Mouse (Mus musculus): ENCODE measurements around the gene Mrrf. TPM values are rescaled to one million over a fixed set of nuclear protein-coding genes. Genes with fewer than 3 reads are reported as not detected.

Mrrf gene
- total RNA-seq, 2 experiments from 2014 or later = 18.0 to 18.1 TPM

- DNase-seq (ENCODE audit: low spot score in 2 of 2) = no peak
- intact Hi-C loops (cut with DNase I) = no loop called here
Measured at GRCm38 (mm10) chr2:36220891-36221290, 84.7 kb downstream of the Mrrf start.

- intact Hi-C loops (cut with DNase I) = no loop called here
Measured at GRCm38 (mm10) chr2:36222168-36222848, 86.1 kb downstream of the Mrrf start.

GRCm38 (mm10) chr2:36223436-36223835 is 87.2 kb downstream of the Mrrf start:
- DNase-seq (ENCODE audit: low spot score in 2 of 2) = no peak
- intact Hi-C loops (cut with DNase I) = no loop called here

More at GRCm38 (mm10) chr2:36222168-36222848, 86.1 kb downstream of the Mrrf start:
- DNase-seq (ENCODE audit: low spot score in 2 of 2) = no peak

GRCm38 (mm10) chr2:36224153-36224552 is 88.0 kb downstream of the Mrrf start:
- DNase-seq (ENCODE audit: low spot score in 2 of 2) = no peak
- intact Hi-C loops (cut with DNase I) = no loop called here

GRCm38 (mm10) chr2:36224599-36224998 is 88.4 kb downstream of the Mrrf start:
- no peak for DNase-seq (ENCODE audit: low spot score in 2 of 2)
- intact Hi-C loops (cut with DNase I) = no loop called here

- intact Hi-C loops (cut with DNase I) = no loop called here
- peak in 1 of 2 experiments; percentile 37 for DNase-seq (ENCODE audit: low spot score in 2 of 2)
Measured at GRCm38 (mm10) chr2:36230366-36230765, 94.2 kb downstream of the Mrrf start, which contains the start of gene Ptgs1. Gene Ptgs1 (plus strand): TSS chr2:36230426.

- intact Hi-C loops (cut with DNase I) = no loop called here
- DNase-seq (ENCODE audit: low spot score in 2 of 2) = no peak
Measured at GRCm38 (mm10) chr2:36230967-36231366, 94.8 kb downstream of the Mrrf start.

GRCm38 (mm10) chr2:36234526-36235368 is 98.6 kb downstream of the Mrrf start:
- DNase-seq (ENCODE audit: low spot score in 2 of 2) = no peak
- intact Hi-C loops (cut with DNase I) = no loop called here

GRCm38 (mm10) chr2:36235917-36236316 is 99.7 kb downstream of the Mrrf start:
- intact Hi-C loops (cut with DNase I) = no loop called here
- no peak for DNase-seq (ENCODE audit: low spot score in 2 of 2)

- DNase-seq (ENCODE audit: low spot score in 2 of 2) = no peak
- intact Hi-C loops (cut with DNase I) = no loop called here
Measured at GRCm38 (mm10) chr2:36236889-36237288, 100.7 kb downstream of the Mrrf start.

GRCm38 (mm10) chr2:36237557-36237956 is 101.4 kb downstream of the Mrrf start:
- intact Hi-C loops (cut with DNase I) = no loop called here
- no peak for DNase-seq (ENCODE audit: low spot score in 2 of 2)

GRCm38 (mm10) chr2:36238467-36238866 is 102.3 kb downstream of the Mrrf start:
- intact Hi-C loops (cut with DNase I) = no loop called here
- no peak for DNase-seq (ENCODE audit: low spot score in 2 of 2)

- intact Hi-C loops (cut with DNase I) = no loop called here
Measured at GRCm38 (mm10) chr2:36238951-36239350, 102.8 kb downstream of the Mrrf start.

More at GRCm38 (mm10) chr2:36238951-36239350, 102.8 kb downstream of the Mrrf start:
- DNase-seq (ENCODE audit: low spot score in 2 of 2) = no peak

Other genes with a start within 250 kb of the Mrrf start
- gene Ttll11, start 156.5 kb upstream of the Mrrf start, total RNA-seq (2021) = 10 to 100 TPM; 38.0 to 42.8 TPM
- 100 to 1,000 TPM; 177 to 217 TPM for gene Ndufa8, start 87.0 kb upstream of the Mrrf start, total RNA-seq (2021)
- gene Morn5, start 86.9 kb upstream of the Mrrf start, total RNA-seq (2021) = under 1 TPM; 0.61 to 0.79 TPM
- gene Lhx6, start 31.0 kb upstream of the Mrrf start, total RNA-seq (2021) = 10 to 100 TPM; 15.9 to 19.0 TPM
- gene Rbm18, start 384 bp downstream of the Mrrf start, total RNA-seq (2021) = 10 to 100 TPM; 46.1 to 52.7 TPM
- 10 to 100 TPM; 16.1 to 22.2 TPM for gene Ptgs1, start 94.0 kb downstream of the Mrrf start, total RNA-seq (2021)
- not detected for gene Olfr338, start 237.1 kb downstream of the Mrrf start, total RNA-seq (2021)